Mouse (Mus musculus) stomach, postnatal 0 days (tissue): ENCODE measurements at regions not wholly inside any gene's neighbourhood (a gene's known extent, or its start where the extent isn't known, plus 50 kb on each side); places are given as distances from the start of the nearest gene placed in this dataset.

Source experiments
- CTCF ChIP-seq: IDR thresholded peaks from 2 replicates; pipeline ENCODE4 v1.5.1; 2016; ENCODE audit warnings: antibody characterized with exemption, low read depth, mild to moderate bottlenecking, moderate library complexity
- EP300 ChIP-seq: optimal IDR thresholded peaks from 2 replicates; pipeline ENCODE3; 2016; ENCODE audit warnings: antibody characterized with exemption

DNA sequence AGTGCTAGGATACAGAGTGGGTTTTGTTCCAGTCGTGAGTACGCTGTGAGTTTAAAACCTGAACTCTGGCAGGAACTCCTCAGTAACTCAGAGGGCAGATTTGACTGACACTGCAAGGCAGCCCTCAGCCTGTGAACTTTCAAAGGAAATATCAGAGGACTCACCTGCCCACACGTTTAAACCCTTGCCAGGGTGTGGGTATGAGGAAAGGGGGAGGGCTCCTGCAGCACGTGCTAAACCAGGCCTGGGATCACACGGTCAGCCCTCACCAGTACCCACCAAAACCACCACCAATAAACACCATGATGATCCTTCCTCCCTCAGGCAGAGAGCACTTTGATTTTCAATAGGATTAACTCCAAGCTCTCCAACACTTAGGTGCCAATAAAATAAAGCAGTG lies 192.8 kb upstream of the Runx1 start:
- TF ChIP-seq CTCF (no peak), EP300 (no peak)
